Mouse (Mus musculus) T-cell, adult 66 days (primary cell): Measurements from ENCODE around the gene Vmn1r206. TPM values are rescaled to one million over a fixed set of nuclear protein-coding genes. Genes with fewer than 3 reads are reported as not detected.

Source experiments
- total RNA-seq, 2 experiments: library from RNA; stranded (reverse); gene quantifications; 3 replicates in 1 of 2; 4 replicates in 1 of 2; pipeline ENCODE4 v1.2.4; 2023

Vmn1r206 gene
- not detected for total RNA-seq

DNA sequence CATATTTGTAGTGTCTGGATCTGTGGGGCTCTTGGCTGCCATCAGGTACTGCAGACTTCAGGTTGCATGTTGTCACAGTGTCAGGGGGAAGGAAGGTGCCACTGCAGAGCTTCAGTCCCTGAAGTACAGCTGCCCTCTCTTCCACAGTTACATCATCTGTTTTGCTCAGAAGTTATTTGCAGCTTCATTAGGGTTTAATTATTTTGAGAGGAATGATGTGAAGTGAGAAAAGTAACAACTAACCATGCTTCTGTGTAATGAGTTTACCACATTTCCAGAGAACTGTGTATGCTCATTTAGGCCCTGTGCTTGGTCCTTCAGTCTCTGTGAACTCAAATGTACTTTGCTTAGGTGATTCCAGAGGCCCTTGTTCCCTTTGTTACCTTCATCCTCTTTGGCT, at the start of gene Vmn1r206:
Gene Vmn1r206 (minus strand): TSS at position 101 of the 400 bp plus-strand sequence.

GRCm38 (mm10) chr13:22592900-22593299, 31.2 kb downstream of the Vmn1r206 start, which contains the start of gene Vmn1r205:
Gene Vmn1r205, minus strand, starts transcription at chr13:22593000.

Other genes with a start within 250 kb of the Vmn1r206 start
- not detected for gene Vmn1r199, start 244.4 kb downstream of the Vmn1r206 start, total RNA-seq
- not detected for gene Vmn1r200, start 233.9 kb downstream of the Vmn1r206 start, total RNA-seq
- gene Vmn1r201, start 152.3 kb downstream of the Vmn1r206 start, total RNA-seq, result not detected
- under 1 TPM in 1 of 2 experiments, not detected in 1; 0.12 TPM for gene Vmn1r202, start 118.9 kb downstream of the Vmn1r206 start, total RNA-seq
- under 1 TPM in 1 of 2 experiments, not detected in 1; 0.06 TPM for gene Vmn1r203, start 106.1 kb downstream of the Vmn1r206 start, total RNA-seq
- gene Vmn1r204, start 71.1 kb downstream of the Vmn1r206 start, total RNA-seq, result not detected
- not detected for gene Vmn1r205, start 31.3 kb downstream of the Vmn1r206 start, total RNA-seq
- gene Vmn1r207-ps, start 105.4 kb upstream of the Vmn1r206 start, total RNA-seq, result not detected
- gene Vmn1r208, start 153.1 kb upstream of the Vmn1r206 start, total RNA-seq, result not detected
- under 1 TPM in 1 of 2 experiments, not detected in 1; 0.15 TPM for gene Vmn1r209, start 185.4 kb upstream of the Vmn1r206 start, total RNA-seq
- not detected for gene Vmn1r210, start 207.1 kb upstream of the Vmn1r206 start, total RNA-seq
- gene Vmn1r211, start 233.3 kb upstream of the Vmn1r206 start, total RNA-seq, result not detected